Mouse (Mus musculus): ENCODE measurements at regions not wholly inside any gene's neighbourhood (a gene's known extent, or its start where the extent isn't known, plus 50 kb on each side); places are given as distances from the start of the nearest gene placed in this dataset.

- Histone ChIP-seq H3K9me3 (ENCODE audit: control insufficient read depth, low read length) (no peaks in the 10 kb centered on the region), H3K36me3 (ENCODE audit: control insufficient read depth, insufficient read depth, low read length) (no peaks in the 10 kb centered on the region), H3K27me3 (replicated peaks; ENCODE audit: control insufficient read depth, insufficient read depth, low read length) (no peaks in the 10 kb centered on the region), H3K9ac (ENCODE audit: low read length) (no peak overlapping the region), H3K27ac (ENCODE audit: low read depth) (no peak overlapping the region), H3K4me1 (replicated peaks; ENCODE audit: control insufficient read depth, insufficient read depth, low read length) (peaks cover 8% of the 10 kb centered on the region), H3K4me3 (ENCODE audit: low read depth, low read length) (no peak overlapping the region), H3K4me2 (ENCODE audit: low read length) (no peak overlapping the region)
- 83% methylated on average over 5 of the region's 5 CpGs for WGBS
- ATAC-seq (replicated peaks; ENCODE audit: low FRiP score, low TSS enrichment, low read depth): no peak
- DNase-seq (ENCODE audit: low spot score): no peak
Measured at GRCm38 (mm10) chr1:193540486-193540885, 170.4 kb upstream of the Camk1g start.

GRCm38 (mm10) chr1:193539261-193539660 lies 169.2 kb upstream of the Camk1g start:
- Histone ChIP-seq H3K9me3 (ENCODE audit: control insufficient read depth, low read length) (no peaks in the 10 kb centered on the region), H3K9ac (ENCODE audit: low read length) (no peak overlapping the region), H3K4me1 (replicated peaks; ENCODE audit: control insufficient read depth, insufficient read depth, low read length) (peaks cover 8% of the 10 kb centered on the region), H3K27ac (ENCODE audit: low read depth) (0 out of 2 replicates have a peak overlapping the region, but pooled peaks have one; percentile 36), H3K36me3 (ENCODE audit: control insufficient read depth, insufficient read depth, low read length) (no peaks in the 10 kb centered on the region), H3K27me3 (replicated peaks; ENCODE audit: control insufficient read depth, insufficient read depth, low read length) (no peaks in the 10 kb centered on the region), H3K4me3 (ENCODE audit: low read depth, low read length) (no peak overlapping the region), H3K4me2 (ENCODE audit: low read length) (no peak overlapping the region)
- WGBS: 55% methylated on average over 6 of the region's 6 CpGs
- DNase-seq (ENCODE audit: low spot score) (no peak), ATAC-seq (replicated peaks; ENCODE audit: low FRiP score, low TSS enrichment, low read depth) (no peak)

GRCm38 (mm10) chr1:193538425-193538824 lies 168.3 kb upstream of the Camk1g start:
- Histone ChIP-seq H3K36me3 (ENCODE audit: control insufficient read depth, insufficient read depth, low read length) (no peaks in the 10 kb centered on the region), H3K27me3 (replicated peaks; ENCODE audit: control insufficient read depth, insufficient read depth, low read length) (no peaks in the 10 kb centered on the region), H3K4me3 (ENCODE audit: low read depth, low read length) (no peak overlapping the region), H3K4me1 (replicated peaks; ENCODE audit: control insufficient read depth, insufficient read depth, low read length) (peaks cover 8% of the 10 kb centered on the region), H3K4me2 (ENCODE audit: low read length) (no peak overlapping the region), H3K9me3 (ENCODE audit: control insufficient read depth, low read length) (no peaks in the 10 kb centered on the region), H3K27ac (ENCODE audit: low read depth) (no peak overlapping the region), H3K9ac (ENCODE audit: low read length) (no peak overlapping the region)
- DNase-seq (ENCODE audit: low spot score) (no peak), ATAC-seq (replicated peaks; ENCODE audit: low FRiP score, low TSS enrichment, low read depth) (no peak)
- 71% methylated on average over 2 of the region's 2 CpGs for WGBS

- DNase-seq (ENCODE audit: low spot score): no peak
- Histone ChIP-seq H3K27ac (ENCODE audit: low read depth) (no peak overlapping the region), H3K4me1 (replicated peaks; ENCODE audit: control insufficient read depth, insufficient read depth, low read length) (peaks cover 8% of the 10 kb centered on the region), H3K9ac (ENCODE audit: low read length) (no peak overlapping the region), H3K4me2 (ENCODE audit: low read length) (no peak overlapping the region), H3K27me3 (replicated peaks; ENCODE audit: control insufficient read depth, insufficient read depth, low read length) (no peaks in the 10 kb centered on the region), H3K36me3 (ENCODE audit: control insufficient read depth, insufficient read depth, low read length) (no peaks in the 10 kb centered on the region), H3K4me3 (ENCODE audit: low read depth, low read length) (no peak overlapping the region), H3K9me3 (ENCODE audit: control insufficient read depth, low read length) (no peaks in the 10 kb centered on the region)
- no peak for ATAC-seq (replicated peaks; ENCODE audit: low FRiP score, low TSS enrichment, low read depth)
- WGBS: 87% methylated on average over 5 of the region's 5 CpGs
Measured at GRCm38 (mm10) chr1:193537616-193538015, 167.5 kb upstream of the Camk1g start.

GRCm38 (mm10) chr1:193536552-193536951 lies 166.5 kb upstream of the Camk1g start:
- Histone ChIP-seq H3K27ac (ENCODE audit: low read depth) (no peak overlapping the region), H3K4me3 (ENCODE audit: low read depth, low read length) (no peak overlapping the region), H3K36me3 (ENCODE audit: control insufficient read depth, insufficient read depth, low read length) (no peaks in the 10 kb centered on the region), H3K4me2 (ENCODE audit: low read length) (no peak overlapping the region), H3K9ac (ENCODE audit: low read length) (no peak overlapping the region), H3K9me3 (ENCODE audit: control insufficient read depth, low read length) (no peaks in the 10 kb centered on the region), H3K4me1 (replicated peaks; ENCODE audit: control insufficient read depth, insufficient read depth, low read length) (peaks cover 2% of the 10 kb centered on the region; the same call in 1 of the 2 replicates), H3K27me3 (replicated peaks; ENCODE audit: control insufficient read depth, insufficient read depth, low read length) (no peaks in the 10 kb centered on the region)
- no peak for ATAC-seq (replicated peaks; ENCODE audit: low FRiP score, low TSS enrichment, low read depth)
- DNase-seq (ENCODE audit: low spot score): no peak

GRCm38 (mm10) chr1:193534449-193534848 lies 164.4 kb upstream of the Camk1g start:
- ATAC-seq (replicated peaks; ENCODE audit: low FRiP score, low TSS enrichment, low read depth) (no peak), DNase-seq (ENCODE audit: low spot score) (no peak)
- no peaks in the 10 kb centered on the region for H3K9me3 ChIP-seq (ENCODE audit: control insufficient read depth, low read length)
- no peaks in the 10 kb centered on the region for H3K27me3 ChIP-seq (replicated peaks; ENCODE audit: control insufficient read depth, insufficient read depth, low read length)
- no peaks in the 10 kb centered on the region for H3K36me3 ChIP-seq (ENCODE audit: control insufficient read depth, insufficient read depth, low read length)
- no peak overlapping the region for H3K9ac ChIP-seq (ENCODE audit: low read length)
- peaks cover 2% of the 10 kb centered on the region; the same call in 1 of the 2 replicates for H3K4me1 ChIP-seq (replicated peaks; ENCODE audit: control insufficient read depth, insufficient read depth, low read length)
- H3K27ac ChIP-seq (ENCODE audit: low read depth): no peak overlapping the region
- no peak overlapping the region for H3K4me2 ChIP-seq (ENCODE audit: low read length)
- WGBS: 85% methylated on average over 4 of the region's 4 CpGs
- no peak overlapping the region for H3K4me3 ChIP-seq (ENCODE audit: low read depth, low read length)

GRCm38 (mm10) chr1:193526501-193526900 lies 156.4 kb upstream of the Camk1g start:
- no peak for ATAC-seq (replicated peaks; ENCODE audit: low FRiP score, low TSS enrichment, low read depth)
- Histone ChIP-seq H3K9ac (ENCODE audit: low read length) (no peak overlapping the region), H3K4me3 (ENCODE audit: low read depth, low read length) (no peak overlapping the region), H3K27me3 (replicated peaks; ENCODE audit: control insufficient read depth, insufficient read depth, low read length) (no peaks in the 10 kb centered on the region), H3K27ac (ENCODE audit: low read depth) (no peak overlapping the region), H3K36me3 (ENCODE audit: control insufficient read depth, insufficient read depth, low read length) (no peaks in the 10 kb centered on the region), H3K9me3 (ENCODE audit: control insufficient read depth, low read length) (no peaks in the 10 kb centered on the region), H3K4me1 (replicated peaks; ENCODE audit: control insufficient read depth, insufficient read depth, low read length) (0 out of 2 replicates have a peak, but pooled peaks cover 4% of the 10 kb centered on the region), H3K4me2 (ENCODE audit: low read length) (no peak overlapping the region)
- WGBS: 40% methylated on average over 3 of the region's 3 CpGs
- no peak for DNase-seq (ENCODE audit: low spot score)

GRCm38 (mm10) chr1:193522007-193522406 lies 151.9 kb upstream of the Camk1g start:
- Histone ChIP-seq H3K9ac (ENCODE audit: low read length) (no peak overlapping the region), H3K27me3 (replicated peaks; ENCODE audit: control insufficient read depth, insufficient read depth, low read length) (no peaks in the 10 kb centered on the region), H3K36me3 (ENCODE audit: control insufficient read depth, insufficient read depth, low read length) (no peaks in the 10 kb centered on the region), H3K4me3 (ENCODE audit: low read depth, low read length) (no peak overlapping the region), H3K4me2 (ENCODE audit: low read length) (no peak overlapping the region), H3K27ac (ENCODE audit: low read depth) (no peak overlapping the region), H3K9me3 (ENCODE audit: control insufficient read depth, low read length) (no peaks in the 10 kb centered on the region), H3K4me1 (replicated peaks; ENCODE audit: control insufficient read depth, insufficient read depth, low read length) (peaks cover 20% of the 10 kb centered on the region; the same call in 1 of the 2 replicates)
- WGBS: 58% methylated on average over 2 of the region's 2 CpGs
- DNase-seq (ENCODE audit: low spot score) (no peak), ATAC-seq (replicated peaks; ENCODE audit: low FRiP score, low TSS enrichment, low read depth) (no peak)

- no peak for ATAC-seq (replicated peaks; ENCODE audit: low FRiP score, low TSS enrichment, low read depth)
- Histone ChIP-seq H3K9me3 (ENCODE audit: control insufficient read depth, low read length) (no peaks in the 10 kb centered on the region), H3K27ac (ENCODE audit: low read depth) (peak overlapping the region; percentile 43; the same call in 1 of the 2 replicates), H3K4me1 (replicated peaks; ENCODE audit: control insufficient read depth, insufficient read depth, low read length) (peaks cover 31% of the 10 kb centered on the region; the same call in 1 of the 2 replicates), H3K9ac (ENCODE audit: low read length) (no peak overlapping the region), H3K4me3 (ENCODE audit: low read depth, low read length) (no peak overlapping the region), H3K4me2 (ENCODE audit: low read length) (no peak overlapping the region), H3K36me3 (ENCODE audit: control insufficient read depth, insufficient read depth, low read length) (no peaks in the 10 kb centered on the region), H3K27me3 (replicated peaks; ENCODE audit: control insufficient read depth, insufficient read depth, low read length) (no peaks in the 10 kb centered on the region)
- 37% methylated on average over 1 of the region's 1 CpGs for WGBS
- no peak for DNase-seq (ENCODE audit: low spot score)
Measured at GRCm38 (mm10) chr1:193518840-193519239, 148.7 kb upstream of the Camk1g start.
